Mouse (Mus musculus) forebrain, embryonic 14.5 days (tissue): ENCODE results near the gene Plekhb1. TPM values are rescaled to one million over a fixed set of nuclear protein-coding genes. Genes with fewer than 3 reads are reported as not detected.

Experiments
- ATAC-seq: fragments of 200-750 bp; cut with Nextera tagmentation; 2 replicates; pipeline ENCODE4 v1.8.0; 2017; ENCODE audit warnings: mild to moderate bottlenecking, moderate library complexity
- DNase-seq: peaks from one replicate; pipeline ENCODE4 v3.0.0-alpha.2; 2015; ENCODE audit warnings: low spot score
- H3K27ac ChIP-seq: fragments of 300-500 bp; sonication (generic); 2 replicates; pipeline ENCODE4 v1.5.1; 2014; ENCODE audit warnings: low read depth, mild to moderate bottlenecking, control low read depth, low read length, moderate library complexity
- H3K27me3 ChIP-seq: fragments of 300-500 bp; sonication (generic); replicated peaks from 2 replicates; pipeline ENCODE4 v1.6.1; 2014; ENCODE audit warnings: low read length, control low read depth, mixed read lengths; ENCODE audit not compliant: control insufficient read depth, insufficient read depth
- H3K36me3 ChIP-seq: fragments of 300-500 bp; sonication (generic); 2 replicates; pipeline ENCODE4 v1.6.1; 2014; ENCODE audit warnings: low read length, control low read depth; ENCODE audit not compliant: control insufficient read depth, insufficient read depth
- H3K4me1 ChIP-seq: fragments of 300-500 bp; sonication (generic); 2 replicates; pipeline ENCODE4 v1.6.1; 2014; ENCODE audit warnings: antibody characterized with exemption, low read length, control low read depth; ENCODE audit not compliant: control insufficient read depth, insufficient read depth
- H3K4me2 ChIP-seq: fragments of 300-500 bp; sonication (generic); 2 replicates; pipeline ENCODE4 v1.6.1; 2014; ENCODE audit warnings: mild to moderate bottlenecking, control low read depth, low read length
- H3K4me3 ChIP-seq: fragments of 300-500 bp; sonication (generic); 2 replicates; pipeline ENCODE4 v1.5.1; 2014; ENCODE audit warnings: low read depth, low read length, control low read depth
- H3K9ac ChIP-seq: fragments of 300-500 bp; sonication (generic); 2 replicates; pipeline ENCODE4 v1.6.1; 2014; ENCODE audit warnings: mild to moderate bottlenecking, low read length, control low read depth, moderate library complexity
- H3K9me3 ChIP-seq: fragments of 300-500 bp; sonication (generic); replicated peaks from 2 replicates; pipeline ENCODE4 v1.6.1; 2016; ENCODE audit warnings: low read length, control low read depth, mixed read lengths; ENCODE audit not compliant: control insufficient read depth
- WGBS: fragments of 180-500 bp; shearing (Covaris S2); extraction: QIAGEN DNeasy Blood & Tissue Kit; methylation state at CpG from one replicate; pipeline ENCODE4 v1.1.7; 2014; 5-methylcytosine and 5-hydroxymethylcytosine counted together
- polyA plus RNA-seq: library from polyadenylated mRNA; unstranded; fragments of >200 nt; fragmentation: Nextera tagmentation; extraction: Ambion mirVana; gene quantifications from 2 replicates; pipeline ENCODE4 v1.2.1, GENCODE M21; 2014

Plekhb1 gene
- polyA plus RNA-seq, 1 experiment from 2014 or later: 5.7 TPM

DNA sequence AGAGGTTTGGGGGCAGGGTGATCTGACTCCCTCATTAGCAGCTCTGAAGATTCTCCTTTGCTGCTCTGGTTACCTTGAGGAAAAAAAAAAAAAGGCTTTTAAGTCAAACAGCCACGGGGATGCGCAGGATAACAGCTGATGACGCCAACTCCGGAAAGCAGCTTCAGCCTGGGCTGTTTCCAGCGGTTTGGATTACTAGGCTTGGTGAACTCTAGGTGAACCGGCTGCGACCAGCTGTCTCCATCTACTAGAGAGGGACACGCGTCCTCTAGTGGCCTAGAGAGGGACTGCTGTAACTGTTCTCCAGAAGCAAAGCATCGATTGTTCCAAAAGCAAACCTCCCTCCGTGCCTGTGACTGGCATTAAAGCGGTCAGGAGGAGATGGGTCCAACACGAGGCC is 976 bp upstream of the Plekhb1 start:
- peak overlapping the region; percentile 36 for H3K4me2 ChIP-seq
- peaks cover 6% of the 10 kb centered on the region; the same call in 1 of the 2 replicates for H3K4me1 ChIP-seq
- no peak overlapping the region for H3K27ac ChIP-seq
- H3K4me3 ChIP-seq: no peak overlapping the region
- 0 out of 2 replicates have a peak overlapping the region, but pooled peaks have one; percentile 4 for H3K9ac ChIP-seq
- no peaks in the 10 kb centered on the region for H3K9me3 ChIP-seq
- ATAC-seq (peak; percentile 84), DNase-seq (peak; percentile 95)
- 2% methylated on average over 13 of the region's 13 CpGs for WGBS
- no peaks in the 10 kb centered on the region for H3K27me3 ChIP-seq
- no peaks in the 10 kb centered on the region for H3K36me3 ChIP-seq

GRCm38 (mm10) chr7:100661264-100661663 is 950 bp downstream of the Plekhb1 start:
- Histone ChIP-seq H3K27ac (no peak overlapping the region), H3K36me3 (no peaks in the 10 kb centered on the region), H3K9me3 (no peaks in the 10 kb centered on the region), H3K4me1 (peaks cover 6% of the 10 kb centered on the region; the same call in 1 of the 2 replicates), H3K9ac (no peak overlapping the region), H3K4me2 (no peak overlapping the region), H3K27me3 (no peaks in the 10 kb centered on the region), H3K4me3 (no peak overlapping the region)
- WGBS: 91% methylated on average over 7 of the region's 7 CpGs
- no peak for ATAC-seq
- DNase-seq: no peak

DNA sequence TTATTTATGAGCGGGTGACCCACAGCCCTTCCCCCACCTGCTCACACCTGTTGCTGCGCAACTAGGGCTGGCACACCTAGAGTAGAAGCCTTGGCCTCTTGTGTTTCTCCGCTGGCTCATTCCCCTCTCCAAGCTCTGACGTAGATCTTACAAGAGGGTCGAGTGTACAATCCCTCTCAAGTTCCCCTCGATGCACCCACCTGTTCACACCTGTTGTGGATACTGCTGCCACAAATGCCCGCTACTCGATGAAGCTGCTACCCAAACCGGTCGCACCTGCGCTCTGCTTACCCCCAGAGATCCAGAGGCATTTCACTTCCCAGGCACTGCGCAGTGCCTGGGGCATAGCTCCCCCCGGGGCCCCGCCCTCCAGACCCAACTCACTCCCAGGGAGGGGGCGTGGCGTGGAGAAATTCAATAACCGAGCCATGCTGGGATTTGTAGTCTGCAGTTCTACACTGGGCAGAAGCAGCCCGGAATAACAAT is 4.1 kb downstream of the Plekhb1 start:
- H3K27ac ChIP-seq: no peak overlapping the region
- H3K9ac ChIP-seq: no peak overlapping the region
- H3K4me3 ChIP-seq: no peak overlapping the region
- H3K4me2 ChIP-seq: peak overlapping the region; percentile 29; the same call in 1 of the 2 replicates
- peaks cover 9% of the 10 kb centered on the region; the same call in 1 of the 2 replicates for H3K4me1 ChIP-seq
- DNase-seq (peak; percentile 33), ATAC-seq (no peak)
- H3K9me3 ChIP-seq: no peaks in the 10 kb centered on the region
- no peaks in the 10 kb centered on the region for H3K27me3 ChIP-seq
- H3K36me3 ChIP-seq: no peaks in the 10 kb centered on the region
- 30% methylated on average over 18 of the region's 18 CpGs for WGBS

GRCm38 (mm10) chr7:100656739-100657138 is 5.5 kb downstream of the Plekhb1 start:
- WGBS: 54% methylated on average over 5 of the region's 5 CpGs
- DNase-seq (no peak), ATAC-seq (no peak)
- Histone ChIP-seq H3K36me3 (no peaks in the 10 kb centered on the region), H3K9me3 (no peaks in the 10 kb centered on the region), H3K4me3 (no peak overlapping the region), H3K4me1 (peaks cover 7% of the 10 kb centered on the region; the same call in 1 of the 2 replicates), H3K27ac (no peak overlapping the region), H3K9ac (no peak overlapping the region), H3K27me3 (no peaks in the 10 kb centered on the region), H3K4me2 (no peak overlapping the region)

GRCm38 (mm10) chr7:100654441-100654840 is 7.8 kb downstream of the Plekhb1 start:
- WGBS: 87% methylated on average over 8 of the region's 8 CpGs
- no peak overlapping the region for H3K27ac ChIP-seq
- no peak for DNase-seq
- no peak overlapping the region for H3K4me3 ChIP-seq
- ATAC-seq: no peak
- no peak overlapping the region for H3K4me2 ChIP-seq
- H3K4me1 ChIP-seq: peaks cover 7% of the 10 kb centered on the region; the same call in 1 of the 2 replicates
- H3K36me3 ChIP-seq: no peaks in the 10 kb centered on the region
- no peak overlapping the region for H3K9ac ChIP-seq
- no peaks in the 10 kb centered on the region for H3K27me3 ChIP-seq
- H3K9me3 ChIP-seq: no peaks in the 10 kb centered on the region

GRCm38 (mm10) chr7:100653480-100654266 is 8.5 kb downstream of the Plekhb1 start:
- no peak overlapping the region for H3K9ac ChIP-seq
- no peaks in the 10 kb centered on the region for H3K9me3 ChIP-seq
- H3K4me3 ChIP-seq: no peak overlapping the region
- H3K36me3 ChIP-seq: peaks cover 6% of the 10 kb centered on the region; the same call in 1 of the 2 replicates
- H3K4me1 ChIP-seq: peaks cover 7% of the 10 kb centered on the region; the same call in 1 of the 2 replicates
- 0 out of 2 replicates have a peak overlapping the region, but pooled peaks have one; percentile 18 for H3K27ac ChIP-seq
- H3K27me3 ChIP-seq: no peaks in the 10 kb centered on the region
- 52% methylated on average over 9 of the region's 9 CpGs for WGBS
- no peak overlapping the region for H3K4me2 ChIP-seq
- ATAC-seq (peak; percentile 63; the same call in 1 of the 2 replicates), DNase-seq (peak; percentile 46)

DNA sequence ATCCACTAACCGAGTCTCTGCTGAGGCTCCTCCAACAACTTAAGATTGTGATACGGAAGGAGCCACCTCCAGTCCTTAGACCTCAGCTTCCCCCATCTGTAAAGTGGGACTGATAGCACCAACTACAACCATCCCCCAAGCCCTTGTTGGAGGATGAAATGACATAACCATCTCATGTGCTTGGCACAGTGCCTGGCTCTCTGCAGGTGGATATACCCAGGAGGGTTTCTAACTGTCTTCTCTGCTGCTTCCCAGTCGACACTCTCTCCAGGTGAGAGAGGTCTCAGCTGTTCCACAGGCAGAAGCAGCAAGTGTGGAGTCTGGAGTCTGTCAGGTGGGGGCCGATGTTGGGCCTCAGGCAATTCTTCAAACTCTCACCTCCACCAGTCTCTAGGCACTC is 11.2 kb downstream of the Plekhb1 start:
- Histone ChIP-seq H3K36me3 (peaks cover 12% of the 10 kb centered on the region; the same call in 1 of the 2 replicates), H3K4me2 (no peak overlapping the region), H3K4me1 (peaks cover 7% of the 10 kb centered on the region; the same call in 1 of the 2 replicates), H3K27ac (no peak overlapping the region), H3K9me3 (no peaks in the 10 kb centered on the region), H3K27me3 (no peaks in the 10 kb centered on the region), H3K4me3 (no peak overlapping the region), H3K9ac (no peak overlapping the region)
- no peak for DNase-seq
- WGBS: 72% methylated on average over 4 of the region's 4 CpGs
- no peak for ATAC-seq

- ATAC-seq (no peak), DNase-seq (no peak)
- Histone ChIP-seq H3K9ac (no peak overlapping the region), H3K36me3 (peaks cover 12% of the 10 kb centered on the region; the same call in 1 of the 2 replicates), H3K4me2 (no peak overlapping the region), H3K9me3 (no peaks in the 10 kb centered on the region), H3K4me1 (peaks cover 7% of the 10 kb centered on the region; the same call in 1 of the 2 replicates), H3K4me3 (no peak overlapping the region), H3K27ac (no peak overlapping the region), H3K27me3 (no peaks in the 10 kb centered on the region)
- 85% methylated on average over 6 of the region's 6 CpGs for WGBS
These were observed 11.8 kb downstream of the Plekhb1 start for GRCm38 (mm10) chr7:100650421-100650820.

- ATAC-seq: no peak
- DNase-seq: no peak
- 80% methylated on average over 8 of the region's 8 CpGs for WGBS
- Histone ChIP-seq H3K27ac (no peak overlapping the region), H3K4me3 (no peak overlapping the region), H3K4me2 (no peak overlapping the region), H3K9ac (no peak overlapping the region), H3K9me3 (no peaks in the 10 kb centered on the region), H3K4me1 (peaks cover 7% of the 10 kb centered on the region; the same call in 1 of the 2 replicates), H3K27me3 (no peaks in the 10 kb centered on the region), H3K36me3 (peaks cover 12% of the 10 kb centered on the region; the same call in 1 of the 2 replicates)
These were observed 12.4 kb downstream of the Plekhb1 start for GRCm38 (mm10) chr7:100649826-100650225.
